Mouse (Mus musculus): Measurements from ENCODE around the gene Hpf1.

Gene Hpf1

DNA sequence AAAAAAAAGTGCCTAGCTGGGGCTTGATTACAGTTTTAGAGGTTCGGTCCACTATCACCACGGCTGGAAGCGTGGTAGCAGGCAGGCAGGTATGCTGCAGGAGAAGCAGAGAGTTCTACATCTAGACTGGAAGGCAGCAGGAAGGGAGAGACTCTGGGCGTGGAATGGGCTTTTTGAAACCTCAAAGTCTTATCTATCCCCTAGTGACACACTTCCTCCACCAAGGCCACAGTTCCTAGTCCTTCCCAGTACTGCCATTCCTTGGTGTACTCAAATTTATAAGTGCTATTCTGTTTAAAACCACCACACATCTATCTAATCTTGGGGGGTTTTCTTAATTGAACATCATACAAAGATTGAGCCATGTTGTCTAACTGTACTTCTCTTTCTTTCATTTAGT, 1.5 kb downstream of the Hpf1 start:
- DNase-seq (ENCODE audit: extremely low spot score, low read depth, low spot score): no peak

DNA sequence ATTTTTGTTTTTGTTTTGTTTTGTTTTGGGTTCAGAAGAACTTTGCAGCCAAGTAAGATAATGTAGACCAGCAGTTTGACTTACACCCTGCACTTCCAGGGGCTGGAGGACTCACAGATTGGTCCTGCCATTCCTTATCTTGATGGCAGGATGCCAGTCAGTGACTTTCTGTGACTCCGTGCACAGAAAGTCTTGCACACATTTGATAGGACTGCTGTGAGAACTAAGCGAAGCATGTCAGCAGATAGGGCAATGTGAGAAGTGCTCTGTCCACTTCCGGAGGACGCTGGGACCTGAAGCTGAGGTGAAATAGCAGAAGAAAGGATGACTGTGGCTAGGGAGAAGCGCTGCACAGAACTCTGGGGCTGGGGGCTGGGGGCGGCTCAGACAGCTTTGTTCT, 5.7 kb downstream of the Hpf1 start:
- no peak for DNase-seq (ENCODE audit: extremely low spot score, low read depth, low spot score)

DNA sequence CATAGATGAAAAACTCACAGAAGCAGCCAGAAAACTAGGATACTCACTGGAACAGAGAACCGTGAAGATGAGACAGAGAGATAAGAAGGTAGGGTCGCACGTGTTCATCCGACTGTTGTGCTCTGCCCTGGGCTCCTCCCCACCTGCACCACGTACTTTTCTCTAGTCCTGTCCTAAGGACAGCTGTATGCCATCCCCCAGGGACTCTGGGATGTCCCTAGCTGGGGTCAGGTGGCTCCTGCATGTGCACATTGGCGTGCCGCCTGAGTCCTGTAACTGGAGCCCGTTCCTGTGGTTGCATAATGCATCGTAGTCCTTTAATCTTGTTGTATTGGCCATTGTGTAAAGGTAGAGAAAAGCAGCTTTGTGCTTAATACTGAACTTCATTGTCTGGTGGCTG, 9.9 kb downstream of the Hpf1 start:
- no peak for DNase-seq (ENCODE audit: extremely low spot score, low read depth, low spot score)

DNA sequence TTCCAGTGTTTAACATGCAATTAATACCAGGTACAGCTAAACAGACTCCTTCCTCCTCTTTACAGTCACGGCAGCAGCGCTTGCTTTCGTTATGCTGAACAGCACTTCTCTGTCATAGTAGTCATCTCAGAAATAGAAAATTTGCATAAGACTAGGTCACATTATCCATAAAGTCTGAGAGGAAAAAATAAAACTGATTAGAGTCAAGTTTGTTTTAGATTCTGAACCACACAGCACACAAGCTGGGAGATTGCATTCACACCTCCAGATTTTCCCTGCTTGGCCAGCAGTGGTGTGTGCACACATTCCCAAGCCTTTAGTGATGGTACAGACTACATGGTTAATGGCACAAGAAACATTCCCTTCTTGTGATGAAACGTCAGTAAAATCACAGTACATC, 21.9 kb downstream of the Hpf1 start:
- DNase-seq (ENCODE audit: extremely low spot score, low read depth, low spot score): no peak

DNA sequence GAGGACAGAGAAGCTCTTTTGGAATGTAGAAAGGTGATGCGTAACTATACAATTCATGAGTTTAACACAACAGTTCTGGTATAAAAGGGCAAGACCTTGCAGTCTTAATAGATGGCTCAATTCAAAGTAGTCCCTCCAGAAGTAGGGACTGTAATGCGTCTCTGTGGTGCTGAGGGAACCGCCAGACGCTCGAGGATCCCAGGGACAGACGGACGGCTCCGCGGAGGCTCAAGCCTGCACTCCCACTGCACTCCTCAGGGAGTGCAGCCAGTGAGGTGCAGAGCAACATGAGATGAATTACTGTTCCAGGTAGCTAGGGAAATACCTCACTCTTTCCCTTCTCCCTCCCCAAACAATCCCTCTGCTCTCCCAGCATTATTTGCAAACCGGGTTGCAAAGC, 22.3 kb downstream of the Hpf1 start:
- no peak for DNase-seq (ENCODE audit: extremely low spot score, low read depth, low spot score)

DNA sequence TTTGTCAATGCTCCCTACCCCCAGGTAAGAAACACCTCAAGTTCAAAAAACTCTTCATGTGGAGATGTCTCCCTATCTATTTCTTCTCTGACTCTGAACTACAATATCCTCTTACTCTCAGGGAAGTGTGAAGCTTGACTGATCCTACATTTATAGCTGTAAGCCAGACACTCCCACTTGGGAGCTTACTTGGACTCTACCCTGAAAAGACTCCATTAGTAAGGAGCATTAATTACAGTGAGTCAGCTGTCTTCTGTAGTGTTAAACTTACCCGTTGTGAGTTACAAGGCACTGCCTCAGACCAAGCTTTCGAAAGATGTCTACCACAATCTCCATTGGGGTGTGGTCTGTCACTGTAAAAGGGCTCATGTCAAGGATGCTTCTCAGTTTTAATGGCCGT, 28.9 kb downstream of the Hpf1 start:
- DNase-seq (ENCODE audit: extremely low spot score, low read depth, low spot score): no peak

DNA sequence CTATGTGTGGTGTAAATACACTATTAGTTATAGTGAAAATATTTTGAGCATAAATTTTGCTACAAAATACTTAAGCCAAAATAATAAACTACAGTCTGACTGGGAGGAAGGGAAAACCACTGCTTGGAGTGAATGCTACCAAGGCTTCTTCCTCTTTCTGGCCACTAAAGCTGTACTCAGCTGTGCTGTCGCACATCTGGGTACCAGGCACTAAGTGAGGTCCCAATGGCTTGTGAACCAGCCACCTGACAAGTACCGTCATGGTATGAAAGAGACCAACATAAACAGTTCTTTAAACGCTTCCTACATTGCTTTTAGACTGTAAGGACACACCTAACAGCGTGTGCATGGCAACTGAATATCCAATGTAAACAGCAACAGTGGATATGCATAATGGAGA, 30.0 kb downstream of the Hpf1 start:
- no peak for DNase-seq (ENCODE audit: extremely low spot score, low read depth, low spot score)

DNA sequence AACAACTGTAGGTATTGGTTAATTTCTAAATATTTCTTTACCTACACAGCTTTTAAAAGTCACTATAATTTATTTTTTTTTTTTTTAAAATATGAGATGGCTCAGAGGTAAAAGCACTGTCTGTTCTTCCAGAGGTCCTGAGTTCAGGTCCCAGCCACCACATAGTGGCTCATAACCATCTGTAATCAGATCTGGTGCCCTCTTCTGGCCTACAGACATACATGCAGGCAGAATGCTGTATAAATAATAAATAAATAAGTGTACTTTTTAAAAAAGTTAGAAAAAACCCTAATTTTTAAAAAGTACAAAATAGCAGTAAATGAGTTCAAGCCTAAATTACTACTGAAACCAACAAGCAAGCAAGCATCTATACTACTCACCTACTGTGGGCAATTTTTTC, 43.4 kb downstream of the Hpf1 start:
- DNase-seq (ENCODE audit: extremely low spot score, low read depth, low spot score): no peak

DNA sequence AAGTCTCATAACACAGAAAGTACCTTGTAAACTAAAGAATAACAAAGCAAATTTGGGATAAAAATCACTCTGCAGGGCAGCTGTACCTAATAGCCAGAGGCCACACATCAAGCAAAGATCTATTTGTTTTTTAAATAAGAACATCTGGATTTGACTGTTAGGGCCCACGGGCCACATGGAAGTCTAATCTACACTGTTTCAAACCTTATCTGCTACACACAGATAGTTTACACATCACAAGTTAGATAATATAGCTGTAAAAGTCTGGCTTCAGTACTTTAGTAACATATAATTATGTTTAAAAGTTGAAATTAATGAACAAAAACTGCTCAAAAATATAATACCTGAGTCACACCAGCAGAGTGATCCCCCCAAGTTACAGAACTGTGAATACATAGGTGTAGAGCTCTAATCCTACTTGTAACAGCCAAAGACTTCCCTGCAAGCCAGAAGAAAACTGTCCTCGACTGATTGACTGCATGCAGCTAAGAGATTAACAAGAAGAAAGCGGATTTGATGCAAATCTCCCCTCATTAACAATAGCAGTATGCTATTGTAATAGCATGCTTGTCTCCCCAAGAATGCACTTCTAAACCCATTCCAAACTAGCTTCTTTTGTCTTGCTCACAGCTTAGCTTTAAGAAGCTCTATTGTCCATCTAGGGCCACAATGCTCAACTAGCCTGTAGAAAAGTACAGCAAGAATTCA, 48.7 kb downstream of the Hpf1 start:
- DNase-seq (ENCODE audit: extremely low spot score, low read depth, low spot score): no peak

DNA sequence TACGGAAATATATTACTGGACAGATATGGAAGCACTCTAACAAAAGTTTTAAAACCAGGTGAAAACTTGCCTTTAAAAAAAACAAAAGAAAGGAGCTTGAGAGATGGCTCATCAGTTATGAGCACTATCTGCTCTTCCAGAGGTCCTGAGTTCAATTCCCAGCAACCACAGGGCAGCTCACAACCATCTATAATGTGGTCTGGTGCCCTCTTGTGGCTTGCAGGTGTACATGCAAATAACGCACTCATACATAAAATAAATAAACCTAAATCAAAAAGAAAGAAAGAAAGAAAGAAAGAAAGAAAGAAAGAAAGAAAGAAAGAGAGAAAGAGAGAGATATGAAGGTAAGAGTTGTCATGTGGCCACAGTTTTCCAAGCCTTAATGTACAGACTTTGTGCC, 52.6 kb downstream of the Hpf1 start:
- no peak for DNase-seq (ENCODE audit: extremely low spot score, low read depth, low spot score)

DNA sequence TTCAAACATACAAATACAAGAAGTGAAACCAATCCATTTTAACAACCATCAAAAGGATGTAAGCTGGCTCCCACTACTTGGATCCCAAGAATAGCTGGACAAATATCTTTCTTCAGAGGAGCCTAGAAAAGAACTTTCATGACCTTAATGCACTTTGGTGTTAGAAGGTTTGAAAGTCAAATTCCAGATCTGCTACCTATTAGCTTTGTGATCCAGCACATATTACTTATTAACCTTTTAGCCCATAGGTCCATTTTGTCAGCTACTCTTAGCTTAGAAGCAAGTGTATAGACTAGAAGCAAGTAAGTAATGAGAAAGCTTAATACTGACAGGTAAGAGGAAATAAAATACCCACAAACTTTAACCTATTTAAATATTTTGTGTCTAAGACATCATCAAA, 57.3 kb downstream of the Hpf1 start:
- no peak for DNase-seq (ENCODE audit: extremely low spot score, low read depth, low spot score)

DNA sequence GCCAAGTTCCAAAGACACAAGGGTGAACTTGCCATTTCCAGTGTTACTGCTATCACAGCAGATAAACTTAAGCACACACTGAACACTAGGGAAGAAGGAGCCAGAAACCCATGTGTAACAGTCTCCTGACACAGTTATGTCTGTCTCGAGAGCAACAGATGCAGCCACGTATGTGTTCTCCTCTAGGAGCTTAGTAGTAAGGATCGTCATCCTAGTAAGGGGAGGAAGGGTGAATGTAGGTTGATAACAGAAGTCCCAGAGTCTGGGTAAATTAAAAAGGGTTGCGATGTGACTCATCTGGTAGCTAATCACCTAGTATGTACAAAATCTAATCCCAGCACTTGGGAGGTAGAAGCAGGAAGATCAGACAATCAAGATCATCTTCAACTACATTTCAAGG, 59.6 kb downstream of the Hpf1 start:
- no peak for DNase-seq (ENCODE audit: extremely low spot score, low read depth, low spot score)

DNA sequence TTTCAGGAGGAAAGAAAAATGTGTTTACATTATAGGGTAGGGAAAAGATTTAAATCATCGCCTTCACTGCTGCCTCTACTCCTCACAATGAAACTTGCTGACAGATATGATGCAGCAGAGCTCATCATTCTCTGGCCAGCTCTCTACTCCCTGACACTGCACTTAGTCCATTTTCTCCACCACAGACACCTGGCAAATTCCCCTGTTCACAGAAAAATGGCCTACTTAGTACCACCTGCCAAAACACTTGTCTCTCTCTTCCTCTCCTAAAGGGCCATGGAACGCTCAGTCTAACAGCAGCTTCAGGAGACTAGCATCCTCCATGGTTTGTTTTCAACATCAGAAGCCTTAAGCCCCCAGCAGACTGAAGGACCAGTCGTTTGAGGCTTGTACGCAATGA, 61.1 kb downstream of the Hpf1 start:
- no peak for DNase-seq (ENCODE audit: extremely low spot score, low read depth, low spot score)

DNA sequence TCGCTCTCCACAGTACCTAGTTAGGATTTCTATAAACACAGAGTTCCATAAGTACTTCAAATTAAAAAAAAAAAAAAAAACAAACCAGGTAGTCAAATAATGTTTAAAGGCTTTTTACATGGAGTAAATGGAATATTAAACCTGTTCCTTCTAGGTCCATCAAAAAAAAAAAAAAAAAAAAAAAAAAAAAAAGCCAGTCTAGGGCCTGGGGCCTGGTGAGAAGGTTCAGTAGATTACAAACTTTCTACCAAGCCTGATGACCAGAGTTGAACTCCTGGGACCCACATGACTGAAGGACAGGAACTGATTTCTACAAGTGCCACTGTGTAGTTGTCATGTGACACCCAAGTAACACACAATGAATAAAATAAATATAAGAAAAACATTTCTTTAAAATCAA, 61.5 kb downstream of the Hpf1 start:
- DNase-seq (ENCODE audit: extremely low spot score, low read depth, low spot score): no peak

DNA sequence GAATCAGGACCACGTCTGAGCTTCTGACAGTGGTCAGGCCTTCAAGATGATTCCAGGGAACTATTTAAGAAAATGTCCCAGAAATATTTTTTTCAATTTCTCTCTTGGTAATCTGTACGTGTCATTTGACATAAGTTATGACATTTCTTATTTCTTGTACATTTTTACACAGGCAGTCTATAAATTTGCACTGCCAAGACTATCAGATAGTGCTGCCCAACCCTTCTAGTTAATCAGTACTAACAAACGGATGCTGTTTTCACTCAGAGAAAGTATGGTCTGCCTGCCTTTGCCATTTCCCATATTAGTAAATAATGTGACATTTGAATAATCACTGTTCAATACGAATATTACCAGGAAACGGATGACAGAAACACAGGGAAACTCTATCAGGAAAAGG, 62.6 kb downstream of the Hpf1 start:
- no peak for DNase-seq (ENCODE audit: extremely low spot score, low read depth, low spot score)

DNA sequence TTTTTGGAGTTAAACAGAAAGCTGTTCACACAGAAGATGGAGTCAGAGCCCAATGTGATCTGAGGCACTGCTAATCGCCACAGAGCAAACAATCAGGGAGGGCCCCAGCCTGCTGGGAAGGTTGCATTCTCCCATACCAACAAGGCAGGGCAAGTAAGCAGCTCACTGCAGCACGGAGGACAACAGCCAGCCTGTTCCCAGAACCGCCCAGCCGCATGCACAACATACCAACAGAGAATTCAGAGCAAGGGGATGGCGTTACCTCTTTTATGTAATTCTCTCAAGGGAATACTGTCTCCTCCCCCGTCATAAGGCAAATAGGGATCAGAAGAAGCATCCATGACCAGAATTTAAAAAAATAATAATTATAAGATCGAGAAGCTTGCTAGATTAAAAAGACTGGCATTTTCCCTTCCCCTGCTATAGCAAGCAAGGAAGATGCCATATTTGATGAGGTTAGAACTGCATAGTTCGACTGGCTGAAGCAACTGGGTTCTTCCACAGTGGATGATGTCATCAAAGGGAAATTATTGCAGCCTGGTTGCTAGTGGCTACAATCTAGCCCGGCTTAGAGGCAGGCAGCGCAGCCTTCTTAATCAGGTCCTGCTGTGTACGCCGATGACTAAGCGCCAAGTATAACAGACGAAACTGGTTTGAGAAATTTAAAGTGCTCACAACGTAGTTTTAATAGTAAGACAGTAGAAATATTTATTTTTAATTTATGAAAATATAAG, 64.2 kb downstream of the Hpf1 start:
- DNase-seq (ENCODE audit: extremely low spot score, low read depth, low spot score): peak; percentile 60

DNA sequence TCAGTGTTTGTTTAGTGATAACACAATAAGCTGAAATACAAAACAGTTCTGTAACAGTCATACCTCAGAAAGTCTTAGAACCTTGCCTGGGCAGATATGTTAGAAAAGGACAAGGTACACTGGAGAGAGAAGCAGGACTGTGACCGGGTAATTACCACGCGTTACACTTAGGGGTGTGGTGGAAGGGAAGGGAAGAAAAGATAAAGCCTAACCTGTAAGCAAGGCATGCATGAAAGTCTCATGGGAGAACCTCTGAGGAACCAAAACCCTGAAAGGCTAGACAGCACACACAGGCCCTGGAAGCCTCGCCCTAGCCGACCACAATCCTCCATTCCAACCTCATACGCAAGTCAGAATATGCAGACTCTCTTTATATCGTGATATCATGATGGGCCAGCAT, 66.6 kb downstream of the Hpf1 start:
- no peak for DNase-seq (ENCODE audit: extremely low spot score, low read depth, low spot score)

Measured in hindlimb bud, embryonic 11.5 days (tissue).